Mouse (Mus musculus) limb, embryonic 10.5 days (tissue): ENCODE measurements around the gene Gm45521. TPM values are rescaled to one million over a fixed set of nuclear protein-coding genes. Genes with fewer than 3 reads are reported as not detected.
A peak's percentile ranks its signal among the peaks of the same experiment; 100 is the strongest.

Experiments
- DNase-seq: peaks from one replicate; pipeline ENCODE4 v3.0.0-alpha.2; 2017; ENCODE audit warnings: low spot score
- H3K27ac ChIP-seq: fragments of 300-500 bp; sonication (generic); 2 replicates; pipeline ENCODE4 v1.5.1; 2016; ENCODE audit warnings: mild to moderate bottlenecking
- H3K27me3 ChIP-seq: fragments of 300-500 bp; sonication (generic); 2 replicates; pipeline ENCODE4 v1.6.1; 2016; ENCODE audit warnings: low read depth, mild to moderate bottlenecking; ENCODE audit not compliant: poor library complexity, severe bottlenecking
- H3K36me3 ChIP-seq: fragments of 300-500 bp; sonication (generic); 2 replicates; pipeline ENCODE4 v1.6.1; 2016; ENCODE audit warnings: mild to moderate bottlenecking, moderate library complexity
- H3K4me1 ChIP-seq: fragments of 300-500 bp; sonication (generic); 2 replicates; pipeline ENCODE4 v1.6.1; 2016
- H3K4me3 ChIP-seq: fragments of 300-500 bp; sonication (generic); 2 replicates; pipeline ENCODE4 v1.5.1; 2016; ENCODE audit warnings: mild to moderate bottlenecking, moderate library complexity
- H3K9me3 ChIP-seq: fragments of 300-500 bp; sonication (generic); replicated peaks from 2 replicates; pipeline ENCODE4 v1.6.1; 2016; ENCODE audit warnings: mild to moderate bottlenecking
- WGBS: fragments of 180-500 bp; shearing (Covaris S2); methylation state at CpG from one replicate; pipeline ENCODE4 v1.1.7; 2016; 5-methylcytosine and 5-hydroxymethylcytosine counted together
- polyA plus RNA-seq: library from polyadenylated mRNA; unstranded; fragments of >200 nt; fragmentation: Nextera tagmentation; extraction: Ambion mirVana; gene quantifications from 2 replicates; pipeline ENCODE4 v1.2.1, GENCODE M21; 2016

The Gm45521 gene
- polyA plus RNA-seq, 1 experiment from 2014 or later = not detected

DNA sequence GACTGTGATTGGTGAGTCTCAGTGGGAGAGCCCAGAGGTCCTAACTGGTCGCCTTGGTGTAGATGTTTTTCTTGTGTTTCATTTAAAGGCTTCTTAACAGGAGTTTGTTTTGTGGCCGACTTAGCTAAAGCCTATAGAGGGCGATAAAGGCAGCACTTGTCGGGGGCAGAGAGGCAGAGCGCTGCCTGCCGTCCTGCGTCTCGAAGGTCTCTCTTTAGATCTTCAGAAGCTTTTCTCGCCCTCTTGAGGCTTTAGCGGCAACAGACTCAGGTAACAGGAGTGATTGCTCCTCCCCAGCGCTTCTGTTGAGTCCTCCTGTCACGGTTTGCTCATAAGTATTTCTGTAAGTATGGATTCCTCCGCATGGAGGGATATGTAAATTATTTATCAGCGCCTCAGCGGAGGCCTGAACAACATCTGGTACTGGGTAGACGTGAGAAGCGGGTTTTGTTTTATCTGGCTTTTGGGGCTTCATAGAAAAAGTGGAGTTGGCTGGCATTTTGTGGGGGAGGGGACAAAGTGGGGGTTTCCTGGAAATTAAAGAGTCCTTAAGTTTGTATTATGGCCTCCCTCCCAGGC, 19.9 kb upstream of the Gm45521 start:
- no peak overlapping the region for H3K4me3 ChIP-seq
- H3K27me3 ChIP-seq = no peaks in the 10 kb centered on the region
- peak; percentile 54 for DNase-seq
- peaks cover 22% of the 10 kb centered on the region for H3K4me1 ChIP-seq
- no peaks in the 10 kb centered on the region for H3K9me3 ChIP-seq
- peaks cover 84% of the 10 kb centered on the region for H3K36me3 ChIP-seq
- peak overlapping the region; percentile 2 for H3K27ac ChIP-seq
- 19% methylated on average over 17 of the region's 17 CpGs for WGBS

DNA sequence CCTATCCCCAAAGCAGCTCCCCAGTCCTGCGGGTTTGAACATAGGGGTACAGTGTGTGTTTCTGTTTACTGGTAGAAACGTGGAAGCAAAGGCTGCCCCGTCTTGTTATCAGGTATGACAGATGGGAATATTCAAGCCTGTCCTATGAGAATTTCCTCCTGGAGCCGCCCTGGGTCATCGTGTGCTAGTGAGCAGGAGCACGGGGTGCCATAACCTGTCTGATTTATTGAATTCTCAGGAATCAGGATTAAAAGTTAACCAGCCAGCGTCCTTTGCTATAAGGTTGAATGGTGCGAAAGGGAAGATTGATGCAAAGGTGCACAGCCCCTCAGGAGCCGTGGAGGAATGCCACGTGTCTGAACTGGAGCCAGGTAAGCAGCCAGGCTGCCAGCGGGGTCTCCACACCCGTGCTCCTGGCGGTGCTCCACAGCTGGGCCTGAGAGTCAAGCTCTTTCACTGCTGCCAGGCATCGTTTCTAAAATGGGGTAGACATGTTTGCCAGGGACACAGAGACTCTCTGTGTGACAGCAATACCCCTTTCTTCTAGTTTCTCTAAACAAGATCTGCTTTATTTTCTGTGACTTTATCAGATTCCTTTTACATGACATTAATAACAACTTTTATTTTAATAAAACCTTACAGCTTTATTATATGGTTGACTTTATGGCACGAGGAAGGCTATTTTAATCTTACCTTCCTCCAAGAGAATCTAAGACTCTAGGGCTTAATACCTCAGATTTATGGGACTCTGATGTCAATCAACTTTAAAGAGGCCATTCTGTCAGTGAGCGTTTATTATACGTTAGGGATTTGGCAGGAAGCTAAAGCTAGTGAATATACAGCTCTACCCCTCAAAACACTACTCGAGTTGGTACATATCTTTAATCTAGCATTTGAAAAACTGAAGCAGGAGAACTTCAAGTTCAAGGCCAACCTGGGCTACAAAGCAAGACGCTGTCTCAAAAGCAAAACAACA, 18.0 kb upstream of the Gm45521 start:
- Histone ChIP-seq H3K36me3 (peaks cover 84% of the 10 kb centered on the region), H3K27me3 (no peaks in the 10 kb centered on the region), H3K27ac (no peak overlapping the region), H3K4me3 (no peak overlapping the region), H3K4me1 (peaks cover 34% of the 10 kb centered on the region), H3K9me3 (no peaks in the 10 kb centered on the region)
- 90% methylated on average over 19 of the region's 19 CpGs for WGBS
- DNase-seq = no peak

DNA sequence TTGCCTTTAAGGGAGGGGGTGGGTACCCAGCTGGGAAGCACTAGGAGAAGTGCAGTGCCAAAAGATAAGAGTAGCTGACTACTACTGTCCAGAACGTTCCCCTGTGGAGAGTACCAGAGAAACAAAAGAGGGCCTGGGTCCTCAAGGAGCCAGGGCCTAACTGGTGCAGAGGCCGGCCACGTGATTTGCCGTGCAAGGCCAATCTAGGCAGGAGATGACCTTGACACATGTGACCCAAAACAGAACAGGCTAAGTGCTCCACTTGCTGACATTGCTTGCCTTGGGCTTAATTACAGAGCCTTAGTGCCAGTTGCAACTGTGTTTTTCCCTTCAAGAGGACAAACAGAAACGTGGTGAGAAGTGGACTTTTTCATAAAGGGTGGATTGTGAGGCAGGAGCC, 15.7 kb upstream of the Gm45521 start:
- H3K27me3 ChIP-seq = no peaks in the 10 kb centered on the region
- DNase-seq = no peak
- peaks cover 83% of the 10 kb centered on the region for H3K36me3 ChIP-seq
- peaks cover 40% of the 10 kb centered on the region for H3K4me1 ChIP-seq
- 87% methylated on average over 5 of the region's 5 CpGs for WGBS
- peak overlapping the region; percentile 64; the same call in 1 of the 2 replicates for H3K27ac ChIP-seq
- H3K9me3 ChIP-seq = no peaks in the 10 kb centered on the region
- no peak overlapping the region for H3K4me3 ChIP-seq

DNA sequence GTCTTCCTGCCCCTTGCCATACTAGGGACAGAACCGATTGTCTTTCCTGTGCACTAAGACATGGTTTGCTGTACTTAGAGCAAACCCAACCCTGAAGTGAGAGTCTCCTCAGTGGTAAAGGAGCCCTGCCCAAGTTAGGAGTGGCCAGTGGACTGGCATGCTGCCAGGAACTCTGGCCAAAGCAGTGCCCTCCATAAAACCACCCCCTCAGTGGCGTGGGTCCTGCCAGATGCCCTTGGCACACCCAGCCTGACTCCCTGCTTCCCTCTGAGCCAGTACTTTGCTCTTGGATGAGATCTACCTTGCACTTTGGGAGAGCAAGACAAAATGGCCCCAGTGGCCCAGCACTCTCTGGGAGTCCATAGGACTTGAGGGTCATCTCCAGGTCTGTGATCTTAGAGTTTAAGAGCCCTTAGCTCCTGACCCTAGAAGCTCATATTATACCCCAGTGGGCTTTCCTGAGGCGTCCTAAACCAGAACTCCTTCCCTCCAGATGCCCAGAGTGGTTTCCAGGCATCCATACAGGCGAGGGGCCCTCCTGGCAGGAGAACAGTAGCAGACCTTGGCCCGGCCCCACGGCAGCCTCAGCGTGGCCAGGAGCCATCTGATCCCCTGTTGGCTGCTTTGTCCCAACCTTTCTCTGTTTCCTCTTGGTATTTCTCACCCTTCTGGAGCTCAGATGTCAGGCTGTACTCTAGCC, 13.8 kb upstream of the Gm45521 start:
- WGBS = 88% methylated on average over 7 of the region's 7 CpGs

DNA sequence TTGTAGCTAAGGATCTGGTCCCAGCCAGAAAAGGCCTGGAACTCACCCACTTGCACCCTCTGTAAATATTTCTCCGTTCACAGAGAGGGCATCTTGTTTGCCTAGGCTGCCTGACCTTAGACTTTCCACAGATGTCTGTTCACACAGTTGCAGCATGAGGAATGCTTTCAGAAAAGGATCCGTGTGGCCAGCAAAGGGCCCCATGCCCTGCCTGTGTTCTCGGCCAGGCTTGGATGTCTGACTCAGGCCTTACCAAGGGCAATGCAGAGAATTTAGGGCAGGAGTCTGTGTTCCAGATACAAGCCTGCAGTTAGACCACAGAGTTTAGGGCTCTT, 13.3 kb upstream of the Gm45521 start:
- no peak for DNase-seq
- peaks cover 86% of the 10 kb centered on the region for H3K36me3 ChIP-seq
- peak overlapping the region; percentile 74; the same call in 1 of the 2 replicates for H3K27ac ChIP-seq
- no peaks in the 10 kb centered on the region for H3K9me3 ChIP-seq
- H3K4me1 ChIP-seq = peaks cover 24% of the 10 kb centered on the region
- 93% methylated on average over 3 of the region's 3 CpGs for WGBS
- H3K4me3 ChIP-seq = no peak overlapping the region
- no peaks in the 10 kb centered on the region for H3K27me3 ChIP-seq

More for the DNA sequence above, 13.8 kb upstream of the Gm45521 start:
- H3K4me1 ChIP-seq = peaks cover 24% of the 10 kb centered on the region
- H3K27ac ChIP-seq = peak overlapping the region; percentile 74
- no peaks in the 10 kb centered on the region for H3K27me3 ChIP-seq
- no peaks in the 10 kb centered on the region for H3K9me3 ChIP-seq
- no peak for DNase-seq
- H3K36me3 ChIP-seq = peaks cover 84% of the 10 kb centered on the region
- no peak overlapping the region for H3K4me3 ChIP-seq

DNA sequence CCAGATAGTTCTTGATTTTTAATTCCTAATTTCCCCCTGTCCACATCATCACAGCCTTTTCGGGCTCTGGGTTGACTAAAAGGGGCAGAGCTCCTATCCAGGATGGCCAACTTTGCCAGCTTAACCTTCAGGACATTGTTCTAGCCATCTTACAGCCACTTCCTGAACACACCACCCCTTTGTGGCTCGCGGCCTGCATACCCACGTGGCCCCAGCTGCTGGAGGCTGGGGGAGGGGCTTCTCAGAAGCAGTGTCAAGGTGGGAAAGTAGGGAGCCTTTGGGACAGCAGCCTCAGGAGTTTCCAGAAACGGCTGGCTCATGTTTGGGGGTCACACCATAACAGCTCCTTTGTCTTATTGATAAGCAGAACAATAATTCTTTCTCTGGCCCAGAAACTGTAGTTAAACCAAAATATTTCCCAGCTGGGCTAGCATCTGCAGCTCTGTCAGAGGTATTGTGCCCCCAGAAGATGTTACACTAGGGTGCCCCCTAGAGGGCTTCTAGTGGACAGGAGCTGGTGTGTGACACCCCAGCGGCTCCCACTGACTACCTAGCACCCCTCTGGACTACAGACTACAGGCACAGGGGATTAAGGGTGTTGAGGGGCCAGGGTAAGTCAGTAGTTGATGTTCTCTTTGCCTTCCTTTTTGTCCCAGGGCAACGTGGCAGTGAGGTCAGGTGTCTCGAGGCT, 12.6 kb upstream of the Gm45521 start:
- no peaks in the 10 kb centered on the region for H3K27me3 ChIP-seq
- no peak overlapping the region for H3K4me3 ChIP-seq
- WGBS = 58% methylated on average over 8 of the region's 8 CpGs
- peak overlapping the region; percentile 74 for H3K27ac ChIP-seq
- peaks cover 87% of the 10 kb centered on the region for H3K36me3 ChIP-seq
- H3K9me3 ChIP-seq = no peaks in the 10 kb centered on the region
- no peak for DNase-seq
- peaks cover 24% of the 10 kb centered on the region for H3K4me1 ChIP-seq

DNA sequence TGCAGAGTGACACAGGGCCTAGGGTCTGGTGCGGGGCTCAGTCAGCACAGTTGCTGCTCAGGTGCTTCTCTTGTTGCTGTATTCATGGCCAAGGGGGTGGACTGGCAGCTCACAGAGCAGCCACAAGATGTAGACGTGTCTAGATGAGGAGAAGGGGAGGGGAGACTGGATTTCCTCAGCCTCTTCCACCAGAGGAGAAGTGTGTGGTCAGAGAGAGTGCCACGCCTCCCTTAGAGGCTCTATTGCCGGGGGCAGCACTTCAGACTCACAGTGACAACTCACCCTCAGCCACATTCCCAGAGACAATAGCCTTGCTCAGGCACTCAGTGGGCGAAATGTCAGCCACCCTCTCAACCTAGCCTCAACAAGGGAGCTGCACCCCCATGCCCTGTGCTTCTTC, 11.8 kb upstream of the Gm45521 start:
- no peaks in the 10 kb centered on the region for H3K27me3 ChIP-seq
- H3K27ac ChIP-seq = no peak overlapping the region
- H3K4me3 ChIP-seq = no peak overlapping the region
- no peak for DNase-seq
- peaks cover 87% of the 10 kb centered on the region for H3K36me3 ChIP-seq
- peaks cover 24% of the 10 kb centered on the region for H3K4me1 ChIP-seq
- whole genome bisulfite sequencing = 83% methylated on average over 5 of the region's 5 CpGs
- H3K9me3 ChIP-seq = no peaks in the 10 kb centered on the region

DNA sequence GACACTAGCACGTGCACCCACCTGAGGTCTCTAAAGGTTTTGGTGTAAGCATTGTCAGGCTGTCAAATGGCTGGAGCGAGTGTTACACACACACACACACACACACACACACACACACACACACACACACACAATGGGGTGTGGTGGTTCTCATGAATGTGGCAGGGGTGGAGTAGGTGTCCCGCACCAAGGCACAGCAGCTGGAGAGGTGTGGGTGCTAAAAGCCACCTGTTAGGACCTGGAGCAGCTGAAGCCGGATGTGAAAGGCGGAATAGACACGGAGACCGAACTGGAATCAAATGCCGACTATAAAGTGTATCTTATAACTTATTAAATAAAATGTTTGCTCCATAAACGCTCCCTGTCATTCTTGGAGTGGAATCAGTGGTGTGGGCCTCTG, 5.9 kb upstream of the Gm45521 start:
- H3K4me1 ChIP-seq = peaks cover 14% of the 10 kb centered on the region
- no peak overlapping the region for H3K4me3 ChIP-seq
- H3K27me3 ChIP-seq = no peaks in the 10 kb centered on the region
- peaks cover 48% of the 10 kb centered on the region for H3K36me3 ChIP-seq
- WGBS = 96% methylated on average over 9 of the region's 9 CpGs
- no peak for DNase-seq
- H3K9me3 ChIP-seq = no peaks in the 10 kb centered on the region
- H3K27ac ChIP-seq = no peak overlapping the region

DNA sequence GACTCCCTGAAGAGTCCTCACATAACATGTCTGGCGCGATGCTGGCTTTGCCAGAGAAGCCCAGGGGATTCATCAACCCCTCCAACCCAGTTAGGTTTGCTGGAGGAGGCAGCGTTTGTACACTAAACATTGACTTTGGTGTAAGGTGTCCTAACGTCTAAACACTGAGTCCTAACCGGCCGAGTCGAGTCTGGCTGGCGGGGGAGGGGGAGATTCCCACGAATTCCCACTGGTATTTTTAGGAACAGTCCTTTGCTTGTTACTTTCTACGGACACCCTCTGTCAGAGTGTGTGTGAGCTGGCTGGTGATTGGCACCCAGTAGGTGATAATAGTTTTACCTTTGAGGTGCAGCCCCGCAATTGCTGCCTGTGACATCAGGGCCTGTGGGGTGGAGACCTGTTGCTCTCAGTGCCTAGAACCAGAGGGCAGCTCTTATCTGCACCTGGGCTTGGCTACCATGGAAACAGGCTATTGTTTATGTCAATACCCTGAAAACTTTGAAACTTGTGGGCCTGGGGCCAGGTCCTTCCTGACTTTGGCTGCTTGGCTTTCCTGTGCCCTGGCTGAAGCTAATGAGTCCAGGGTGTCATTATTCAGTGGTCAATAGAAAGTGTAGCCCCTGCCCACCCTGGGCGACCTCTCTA, 4.4 kb upstream of the Gm45521 start:
- Histone ChIP-seq H3K36me3 (peaks cover 41% of the 10 kb centered on the region), H3K4me3 (no peak overlapping the region), H3K27me3 (no peaks in the 10 kb centered on the region), H3K4me1 (peaks cover 22% of the 10 kb centered on the region), H3K9me3 (no peaks in the 10 kb centered on the region), H3K27ac (peak overlapping the region; percentile 54)
- peak; percentile 48 for DNase-seq
- WGBS = 24% methylated on average over 12 of the region's 12 CpGs

DNA sequence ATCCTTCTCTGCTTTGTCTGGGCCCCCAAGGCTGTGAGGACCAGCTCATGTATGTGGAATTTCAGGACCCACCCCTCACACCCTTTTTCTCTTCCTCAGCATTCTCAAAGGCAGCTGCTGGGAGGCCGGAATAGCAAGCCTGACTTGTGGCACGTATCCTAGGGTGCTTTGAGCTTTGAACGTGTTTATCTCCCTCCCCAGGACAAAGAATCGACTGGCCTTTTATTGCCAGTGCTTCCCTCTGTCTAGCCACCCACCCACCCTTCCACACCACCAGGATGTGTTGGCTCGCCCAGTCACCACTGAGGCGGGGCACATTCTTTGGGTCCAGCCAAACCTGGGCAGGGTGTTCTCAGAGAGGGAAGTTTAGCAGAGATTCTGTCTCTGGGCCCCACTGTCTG, 3.0 kb upstream of the Gm45521 start:
- DNase-seq = no peak
- H3K36me3 ChIP-seq = peaks cover 29% of the 10 kb centered on the region
- H3K4me1 ChIP-seq = peaks cover 22% of the 10 kb centered on the region
- no peaks in the 10 kb centered on the region for H3K27me3 ChIP-seq
- no peaks in the 10 kb centered on the region for H3K9me3 ChIP-seq
- H3K27ac ChIP-seq = peak overlapping the region; percentile 54
- 29% methylated on average over 6 of the region's 6 CpGs for WGBS
- no peak overlapping the region for H3K4me3 ChIP-seq

DNA sequence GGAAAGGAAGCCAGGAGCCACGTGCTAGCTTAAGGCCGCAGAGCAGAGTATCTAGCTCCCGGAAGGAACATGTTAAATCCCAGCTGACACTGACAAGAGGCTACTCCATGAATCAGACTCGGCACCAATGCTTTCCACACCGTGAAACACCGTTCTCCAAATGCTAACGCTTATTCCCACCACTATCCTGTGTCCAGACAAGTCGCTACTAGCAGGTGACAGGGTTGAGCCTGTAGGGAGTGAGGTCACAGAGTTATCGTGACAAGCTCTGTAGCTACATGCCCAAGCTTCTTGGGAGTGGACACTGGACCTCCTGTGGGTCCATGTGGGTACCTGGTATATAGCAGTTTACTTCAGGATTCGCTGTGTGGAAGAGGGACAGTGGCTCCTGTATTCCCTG, 661 bp upstream of the Gm45521 start:
- no peaks in the 10 kb centered on the region for H3K9me3 ChIP-seq
- H3K27ac ChIP-seq = no peak overlapping the region
- no peak overlapping the region for H3K4me3 ChIP-seq
- WGBS = 83% methylated on average over 10 of the region's 10 CpGs
- no peak for DNase-seq
- peaks cover 5% of the 10 kb centered on the region for H3K36me3 ChIP-seq
- peaks cover 22% of the 10 kb centered on the region for H3K4me1 ChIP-seq
- H3K27me3 ChIP-seq = no peaks in the 10 kb centered on the region

DNA sequence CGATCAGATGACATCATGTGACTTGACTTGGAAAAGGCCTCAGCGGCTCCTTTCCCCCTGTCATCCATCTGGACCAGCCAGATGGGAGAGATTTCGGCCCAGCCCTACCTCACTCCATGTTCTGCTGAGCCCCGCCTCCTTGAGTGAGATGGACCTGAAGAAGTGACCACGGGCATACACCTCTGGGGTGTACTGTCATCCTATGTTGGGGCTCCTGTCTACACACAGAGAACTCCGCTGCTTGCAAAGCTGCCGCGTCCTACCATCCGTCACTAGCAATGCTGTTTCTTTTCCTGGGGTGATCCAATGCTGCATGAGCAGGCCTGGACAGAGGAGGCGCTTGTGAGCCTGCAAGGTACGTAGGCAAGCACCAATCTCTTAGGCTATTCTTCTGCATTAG, 3.5 kb downstream of the Gm45521 start:
- Histone ChIP-seq H3K36me3 (no peaks in the 10 kb centered on the region), H3K4me3 (no peak overlapping the region), H3K9me3 (no peaks in the 10 kb centered on the region), H3K27me3 (no peaks in the 10 kb centered on the region), H3K4me1 (peaks cover 12% of the 10 kb centered on the region), H3K27ac (no peak overlapping the region)
- DNase-seq = no peak
- WGBS = 51% methylated on average over 11 of the region's 11 CpGs
